Mouse (Mus musculus) cerebellum, adult 18-20 months (tissue): Measurements from ENCODE around the gene Adgre4.

Experiments
- DNase-seq, 2 experiments: peaks; one replicate each; pipeline ENCODE4 v3.0.0; 2021

Adgre4 gene

GRCm38 (mm10) chr17:55749786-55750185 lies at the start of gene Adgre4:
Gene Adgre4 (plus strand): TSS chr17:55749984.
- no peak for DNase-seq

GRCm38 (mm10) chr17:55702161-55702820 lies 47.5 kb upstream of the Adgre4 start:
- DNase-seq, result peak; percentile 67 to 73

DNA sequence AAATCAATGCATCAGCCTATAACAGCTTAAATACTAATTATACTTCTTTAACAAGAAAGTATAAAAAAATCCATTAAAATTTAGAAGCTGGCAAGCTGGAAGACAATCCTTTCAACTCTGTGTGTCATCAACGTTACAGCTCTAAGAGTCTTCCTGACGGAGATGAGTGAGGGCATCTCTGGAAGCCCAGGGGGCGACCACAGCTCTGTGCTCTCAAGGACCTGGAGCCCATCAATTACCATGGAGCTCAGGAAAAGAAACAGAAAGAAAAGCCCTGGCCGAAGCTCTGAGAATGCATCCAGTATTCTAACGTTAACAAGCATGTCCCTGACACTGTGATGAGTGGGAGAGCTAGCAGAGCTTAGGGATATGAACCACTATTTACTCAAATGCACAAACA lies 46.9 kb upstream of the Adgre4 start:
- DNase-seq, result no peak

DNA sequence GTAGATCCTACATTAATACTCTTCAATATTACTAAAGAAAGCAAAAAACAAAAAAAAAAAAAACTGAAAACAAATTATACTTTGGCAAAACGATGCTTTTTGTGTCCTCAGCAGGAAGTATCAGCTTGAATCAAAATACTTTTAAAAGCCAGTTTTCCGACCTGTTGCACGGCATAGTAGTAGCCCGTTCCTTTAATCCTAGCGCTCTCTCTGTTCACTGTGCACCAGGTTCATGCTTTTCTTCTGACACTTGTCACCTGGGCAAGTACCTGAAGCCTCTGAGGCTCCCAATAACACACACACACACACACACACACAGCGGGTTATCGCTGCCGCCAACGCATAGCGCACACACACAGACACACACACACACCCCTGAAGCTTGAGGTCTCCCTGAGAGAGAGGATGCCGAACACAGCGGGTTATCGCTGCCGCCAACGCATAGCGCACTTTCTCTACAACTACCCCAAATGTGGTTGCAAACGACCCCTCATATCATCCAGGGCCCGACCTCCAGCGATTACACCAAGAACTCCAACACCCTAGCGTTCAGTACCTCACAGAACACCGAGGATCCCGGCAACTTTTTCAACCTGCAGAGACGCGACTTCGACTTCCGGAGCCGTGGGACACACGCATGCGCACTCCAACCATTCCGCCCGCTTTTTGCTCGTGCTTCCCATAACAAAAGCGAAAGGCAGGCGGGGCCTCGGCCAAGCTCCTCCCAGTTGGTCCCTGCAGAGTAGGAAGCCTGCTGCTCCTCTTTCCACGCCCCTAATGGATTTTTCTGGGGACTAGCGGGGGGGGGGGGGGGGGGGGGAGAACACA lies 37.6 kb upstream of the Adgre4 start, which contains the start of gene Pot1b:
Gene Pot1b (minus strand): TSS at position 645 of the 828 bp plus-strand sequence.
- peak; percentile 95 to 97 for DNase-seq

DNA sequence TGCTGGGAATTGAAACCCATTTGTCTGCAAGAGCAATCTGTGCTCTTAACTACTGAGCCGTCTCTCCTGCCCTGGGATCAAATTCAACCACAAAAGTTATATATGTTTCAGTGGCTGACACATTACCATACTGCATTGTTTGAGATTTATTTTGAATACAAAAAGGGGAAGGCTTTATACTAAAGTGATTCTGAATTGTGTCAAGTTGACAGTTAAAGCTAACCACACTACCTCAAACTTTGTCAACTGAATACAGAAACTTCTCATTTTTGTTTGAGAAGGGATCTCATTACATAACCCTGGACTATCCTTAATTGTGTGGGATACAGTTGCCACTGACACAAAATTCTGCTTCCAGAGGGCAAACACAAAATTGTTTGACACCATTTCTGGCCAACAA lies 28.5 kb upstream of the Adgre4 start:
- DNase-seq, result no peak

DNA sequence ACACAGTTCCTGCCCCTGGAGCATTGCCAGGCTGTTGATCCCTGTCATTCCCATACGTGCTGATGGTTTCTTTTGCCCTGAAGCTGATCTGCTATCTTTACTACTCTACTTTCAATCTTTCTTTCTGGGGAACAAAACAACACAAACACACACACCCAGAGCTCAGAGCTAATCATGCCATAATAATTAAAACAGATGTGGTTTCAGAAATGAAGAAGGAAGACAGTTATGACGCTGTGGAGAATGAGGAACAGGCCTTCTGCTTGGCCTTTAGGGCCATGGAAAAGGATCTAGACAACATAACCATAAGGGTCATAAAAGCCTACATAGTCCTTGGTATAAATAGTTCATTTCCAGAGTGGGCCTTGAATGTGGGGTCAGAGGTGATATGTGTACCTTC lies 27.5 kb upstream of the Adgre4 start:
- peak in 1 of 2 experiments; percentile 9 for DNase-seq

- no peak for DNase-seq
Observed at GRCm38 (mm10) chr17:55726193-55726592, 23.6 kb upstream of the Adgre4 start.

DNA sequence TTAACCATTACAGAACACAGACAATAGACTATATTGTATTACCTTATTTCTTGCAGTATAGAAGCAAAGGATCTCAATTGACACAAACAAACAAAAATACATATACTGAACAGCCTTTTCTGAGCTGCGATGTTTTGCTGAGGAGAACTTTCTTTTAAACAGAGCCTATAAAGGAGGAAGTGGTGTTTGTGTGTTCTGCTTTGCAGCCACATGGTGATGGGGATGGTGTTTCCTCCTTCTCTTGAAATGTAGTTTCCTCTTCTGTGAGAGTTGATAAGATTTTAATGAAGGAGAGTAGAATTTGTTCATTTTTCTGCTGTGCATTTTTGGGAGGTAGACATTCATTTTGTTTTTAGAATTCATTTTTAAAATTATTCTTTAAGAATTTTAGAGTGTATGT lies 13.1 kb upstream of the Adgre4 start:
- DNase-seq, result no peak

- no peak for DNase-seq
Observed at GRCm38 (mm10) chr17:55751170-55751569, 1.4 kb downstream of the Adgre4 start.

DNA sequence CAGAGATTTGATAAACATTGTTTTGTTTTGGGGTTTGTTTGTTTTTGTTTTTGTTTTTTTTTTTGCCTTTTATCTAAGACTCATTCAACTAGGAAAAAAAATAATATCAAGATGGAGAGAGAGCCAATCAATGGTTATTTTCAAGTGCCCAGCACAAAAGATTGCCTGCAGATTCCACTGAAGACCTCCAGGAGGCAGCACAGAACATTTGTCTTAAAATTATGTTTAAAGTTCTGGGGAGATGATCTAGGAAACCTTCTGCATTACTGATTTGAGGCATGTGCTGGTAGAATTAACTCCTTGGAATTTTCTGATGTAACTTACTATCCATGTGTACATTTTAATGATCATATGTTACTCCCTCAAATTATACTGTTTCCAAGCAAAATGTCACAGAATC lies 63.9 kb downstream of the Adgre4 start:
- no peak for DNase-seq

DNA sequence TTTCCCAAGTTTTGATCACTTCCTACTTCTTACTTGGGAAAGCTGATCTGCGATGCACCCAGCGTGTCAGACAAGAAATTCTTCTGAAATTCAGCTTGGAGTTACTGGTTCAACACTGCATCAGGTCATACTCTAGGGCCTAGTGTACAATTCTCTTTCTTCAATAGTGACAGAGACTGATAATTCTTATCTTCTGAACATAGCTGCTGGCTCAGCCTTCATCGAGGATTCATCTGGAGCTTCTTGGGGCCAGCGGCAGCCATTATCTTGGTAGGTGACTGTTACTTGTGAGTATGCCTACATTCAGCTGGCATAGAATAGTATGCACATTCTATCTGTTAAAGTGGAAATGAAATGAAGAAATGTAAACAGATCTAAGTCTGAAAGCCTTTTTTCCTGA lies 67.1 kb downstream of the Adgre4 start:
- DNase-seq, result no peak

DNA sequence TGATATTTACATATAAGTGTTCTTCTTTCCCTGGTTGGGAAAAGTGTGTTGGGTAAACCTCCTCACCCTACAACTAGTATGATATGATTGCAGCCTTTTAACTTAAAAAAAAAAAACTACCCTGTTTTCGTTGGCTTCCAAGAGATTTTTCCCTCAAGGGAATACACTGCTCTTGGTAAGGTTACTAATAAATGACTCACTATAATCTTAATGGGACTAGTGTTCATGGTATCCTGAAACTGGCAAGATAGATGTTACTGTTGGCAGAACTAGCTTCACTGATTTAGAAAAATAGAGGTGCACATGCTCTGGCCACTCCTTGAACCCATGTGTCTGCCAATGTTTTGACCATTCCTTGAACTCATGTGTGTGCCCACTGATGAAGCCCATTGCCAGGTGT lies 71.8 kb downstream of the Adgre4 start:
- DNase-seq, result no peak

- no peak for DNase-seq
Observed at GRCm38 (mm10) chr17:55843067-55843466, 93.3 kb downstream of the Adgre4 start.

- DNase-seq, result no peak
Observed at GRCm38 (mm10) chr17:55877184-55877583, 127.4 kb downstream of the Adgre4 start.

GRCm38 (mm10) chr17:55878282-55878635 lies 128.5 kb downstream of the Adgre4 start:
- peak; percentile 15 to 51 for DNase-seq

DNA sequence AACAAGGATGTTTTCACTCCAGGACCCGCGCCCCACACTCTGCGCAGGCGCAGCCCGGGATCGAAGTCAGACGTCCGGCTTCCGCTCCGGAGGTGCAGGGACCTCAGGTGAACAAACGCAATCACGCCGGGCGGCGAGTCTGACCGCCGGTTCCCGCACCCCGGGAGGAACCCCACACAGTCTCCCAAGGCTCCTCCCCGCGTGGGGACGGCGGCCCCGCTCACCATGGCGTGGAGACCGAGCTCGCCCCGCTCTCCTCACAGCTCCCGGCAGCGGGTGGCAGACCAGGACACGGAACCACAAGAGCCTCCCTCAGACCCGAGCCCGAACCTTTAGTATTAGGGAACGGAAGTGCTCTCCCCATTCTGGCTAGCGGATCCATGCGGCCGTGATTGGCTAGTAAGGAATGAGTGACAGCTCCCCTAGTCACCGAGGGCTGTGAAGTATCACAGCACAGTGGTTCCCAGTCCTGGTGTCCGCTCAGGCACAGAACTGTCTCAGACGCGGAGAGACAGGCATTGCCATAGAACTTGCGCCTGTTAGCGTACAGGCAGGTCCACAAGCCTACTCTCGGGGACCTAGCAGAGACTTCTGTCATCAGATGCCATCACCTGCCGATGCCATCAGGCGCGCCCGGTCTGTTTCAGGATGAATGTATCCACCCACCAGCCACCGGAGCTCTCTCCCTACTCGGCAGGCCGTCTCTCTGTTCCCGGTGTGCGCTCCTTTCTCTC lies 129.0 kb downstream of the Adgre4 start, which contains the start of gene Zfp119a:
Gene Zfp119a (minus strand): TSS at position 295 of the 734 bp plus-strand sequence.
- DNase-seq, result peak; percentile 84 to 88

GRCm38 (mm10) chr17:55883631-55884030 lies 133.8 kb downstream of the Adgre4 start:
- peak in 1 of 2 experiments; percentile 10 for DNase-seq

DNA sequence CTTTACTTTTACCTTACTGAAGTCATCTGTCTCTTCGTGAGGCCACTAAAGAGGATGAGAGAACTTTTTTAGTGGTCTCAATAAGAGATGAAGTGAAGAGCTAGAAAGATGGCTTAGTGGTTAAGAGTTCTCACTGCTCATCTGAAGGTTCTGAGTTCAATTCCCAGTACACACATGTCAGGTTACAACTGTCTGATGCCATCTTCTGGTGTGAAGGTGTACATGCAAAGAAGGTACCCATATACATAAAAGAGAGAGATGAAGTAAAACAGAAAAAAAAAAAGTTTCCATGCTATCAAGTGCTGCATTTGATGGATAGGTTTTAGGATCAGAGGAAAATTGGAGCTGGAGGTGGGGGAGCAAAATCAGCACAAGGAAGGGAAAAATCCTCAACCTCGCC lies 135.1 kb downstream of the Adgre4 start:
- DNase-seq, result no peak

- peak; percentile 20 to 64 for DNase-seq
Observed at GRCm38 (mm10) chr17:55892406-55892955, 142.7 kb downstream of the Adgre4 start.

- DNase-seq, result no peak
Observed at GRCm38 (mm10) chr17:55903087-55903486, 153.3 kb downstream of the Adgre4 start.
